10 mouse cellular contexts compared by ENCODE assay signal in the genomic region with DNA sequence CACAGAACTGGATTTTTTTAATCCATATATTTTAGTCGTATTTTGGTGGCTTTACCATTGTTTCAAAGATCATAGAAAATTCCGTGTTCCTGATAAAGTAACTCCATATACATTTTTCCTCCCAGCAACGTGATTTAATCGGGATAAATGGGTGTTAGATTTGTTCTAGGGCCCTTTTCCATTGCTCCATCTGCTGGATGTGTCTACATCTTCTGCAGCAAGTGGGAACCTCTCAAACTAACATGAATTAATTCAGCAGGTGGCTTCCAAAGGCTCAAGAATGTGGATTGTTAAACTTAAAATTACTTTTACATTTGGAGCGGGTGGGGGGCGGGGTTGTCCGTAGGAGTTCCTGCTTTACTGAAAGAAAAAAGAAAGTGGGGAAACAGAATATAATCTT.
DNase-seq lines count a peak whose midpoint lies in the region; ATAC-seq and TF ChIP-seq lines count a peak whose summit lies in the region.
"Had no signal": no experiment of that assay in that cellular context is flagged by ENCODE, and none has a peak within 500 bp of the region (broad histone marks: within the 10 kb centered on the region; RNA-seq: fewer than 3 reads in every experiment).

No protein-coding gene starts in this region.

- H3K4me3 ChIP-seq in heart, embryonic 15.5 days, result peak overlapping the region; percentile 61
- peak overlapping the region; percentile 72 for H3K4me3 ChIP-seq in hindbrain, embryonic 12.5 days
- H3K4me3 ChIP-seq in midbrain, embryonic 13.5 days (replicated peaks), result peak overlapping the region; percentile 82

- no peak overlapping the region for H3K9ac ChIP-seq in heart, embryonic 15.5 days
- H3K9ac ChIP-seq in hindbrain, embryonic 12.5 days, result no peak overlapping the region
- peak overlapping the region; percentile 77 for H3K9ac ChIP-seq in midbrain, embryonic 13.5 days (replicated peaks)

- H3K4me2 ChIP-seq in heart, embryonic 15.5 days, result peak overlapping the region; percentile 98
- peak overlapping the region; percentile 96 for H3K4me2 ChIP-seq in hindbrain, embryonic 12.5 days (replicated peaks)
- H3K4me2 ChIP-seq in midbrain, embryonic 13.5 days (replicated peaks), result peak overlapping the region; percentile 97

- peaks cover 24% of the 10 kb centered on the region for H3K27me3 ChIP-seq in heart, embryonic 15.5 days
- H3K27me3 ChIP-seq in hindbrain, embryonic 12.5 days, result no peaks in the 10 kb centered on the region
- H3K27me3 ChIP-seq in midbrain, embryonic 13.5 days, result peaks cover 7% of the 10 kb centered on the region; the same call in 1 of the 2 replicates

- peaks cover 12% of the 10 kb centered on the region; the same call in 1 of the 2 replicates for H3K4me1 ChIP-seq in heart, embryonic 15.5 days (replicated peaks)
- peaks cover 8% of the 10 kb centered on the region; the same call in 1 of the 2 replicates for H3K4me1 ChIP-seq in hindbrain, embryonic 12.5 days
- H3K4me1 ChIP-seq in midbrain, embryonic 13.5 days (replicated peaks), result peaks cover 13% of the 10 kb centered on the region

- no peak for ATAC-seq in heart, embryonic 15.5 days (replicated peaks; ENCODE audit: insufficient number of reproducible peaks, insufficient read depth, low FRiP score, low read depth)
- ATAC-seq in hindbrain, embryonic 12.5 days (ENCODE audit: low FRiP score), result no peak
- ATAC-seq in midbrain, embryonic 13.5 days, result no peak
- no peak for ATAC-seq in erythroid progenitor cell, adult 5-6 weeks (replicated peaks; ENCODE audit: low FRiP score, poor library complexity, severe bottlenecking)

- no peaks in the 10 kb centered on the region for H3K9me3 ChIP-seq in heart, embryonic 15.5 days (replicated peaks)
- no peaks in the 10 kb centered on the region for H3K9me3 ChIP-seq in hindbrain, embryonic 12.5 days (replicated peaks)
- H3K9me3 ChIP-seq in midbrain, embryonic 13.5 days, result no peaks in the 10 kb centered on the region

- intact Hi-C loops in heart, postnatal 25 days (cut with DNase I), result no loop called here

- peak; percentile 19; the same call in 1 of the 2 replicates for TF ChIP-seq CTCF in brain, embryonic 14.5 days (IDR thresholded peaks at IDR 0.05; ENCODE audit: borderline replicate concordance, extremely low read depth, insufficient read depth, insufficient read length)

- WGBS in heart, embryonic 15.5 days, result 18% methylated on average over 7 of the region's 7 CpGs
- WGBS in hindbrain, embryonic 12.5 days, result 19% methylated on average over 7 of the region's 7 CpGs
- 12% methylated on average over 7 of the region's 7 CpGs for WGBS in midbrain, embryonic 13.5 days

- H3K27ac ChIP-seq in heart, embryonic 15.5 days, result no peak overlapping the region
- no peak overlapping the region for H3K27ac ChIP-seq in hindbrain, embryonic 12.5 days
- H3K27ac ChIP-seq in midbrain, embryonic 13.5 days, result no peak overlapping the region
- H3K27ac ChIP-seq: macrophage had no signal

- no peaks in the 10 kb centered on the region for H3K36me3 ChIP-seq in heart, embryonic 15.5 days
- H3K36me3 ChIP-seq in hindbrain, embryonic 12.5 days, result no peaks in the 10 kb centered on the region
- no peaks in the 10 kb centered on the region for H3K36me3 ChIP-seq in midbrain, embryonic 13.5 days

- no peak for TF ChIP-seq POLR2A in brain, embryonic 14.5 days (IDR thresholded peaks at IDR 0.05; ENCODE audit: borderline replicate concordance, extremely low read depth, insufficient read depth, insufficient read length, poor library complexity, severe bottlenecking)

- DNase-seq in heart, postnatal 25 days (ENCODE audit: low spot score), result no peak
- DNase-seq in brain, embryonic 14.5 days (ENCODE audit: low read depth), result peak; percentile 70
- DNase-seq in adrenal gland, postnatal 4 days (ENCODE audit: low spot score in 2 of 2), result no peak
- no peak for DNase-seq in testis, postnatal 10 days (ENCODE audit: low spot score)
- DNase-seq: kidney, adult 11 months had no signal
